ENCODE assay signal across 8 mouse cellular contexts in genomic region chr12:105963012-105963572, GRCm38 (mm10). TPM values are rescaled to one million over a fixed set of nuclear protein-coding genes. Genes with fewer than 3 reads are reported as not detected.
A peak's percentile ranks its signal among the peaks of the same experiment; 100 is the strongest.
DNase-seq lines count a peak whose midpoint lies in the region; ATAC-seq lines count a peak whose summit lies in the region.

No protein-coding gene starts in this region.

- peak overlapping the region; percentile 43 for H3K4me3 ChIP-seq in neural tube, embryonic 11.5 days (ENCODE audit: low read depth, low read length)
- H3K4me3 ChIP-seq in heart, embryonic 13.5 days: peak overlapping the region; percentile 68
- H3K4me3 ChIP-seq in limb, embryonic 12.5 days (replicated peaks): peak overlapping the region; percentile 47
- peak overlapping the region; percentile 62 for H3K4me3 ChIP-seq in midbrain, embryonic 10.5 days

- no peaks in the 10 kb centered on the region for H3K9me3 ChIP-seq in neural tube, embryonic 11.5 days (ENCODE audit: control insufficient read depth, low read length)
- H3K9me3 ChIP-seq in heart, embryonic 13.5 days: no peaks in the 10 kb centered on the region
- H3K9me3 ChIP-seq in limb, embryonic 12.5 days: no peaks in the 10 kb centered on the region
- H3K9me3 ChIP-seq in midbrain, embryonic 10.5 days (replicated peaks): no peaks in the 10 kb centered on the region

- whole genome bisulfite sequencing in neural tube, embryonic 11.5 days: 5% methylated on average over 30 of the region's 30 CpGs
- 2% methylated on average over 30 of the region's 30 CpGs for WGBS in heart, embryonic 13.5 days
- 4% methylated on average over 30 of the region's 30 CpGs for WGBS in limb, embryonic 12.5 days
- WGBS in midbrain, embryonic 10.5 days: 5% methylated on average over 30 of the region's 30 CpGs

- H3K27me3 ChIP-seq in neural tube, embryonic 11.5 days (ENCODE audit: control insufficient read depth, insufficient read depth, low read length): 0 out of 2 replicates have a peak, but pooled peaks cover 3% of the 10 kb centered on the region
- H3K27me3 ChIP-seq in heart, embryonic 13.5 days (replicated peaks): peaks cover 48% of the 10 kb centered on the region
- H3K27me3 ChIP-seq in limb, embryonic 12.5 days: peaks cover 75% of the 10 kb centered on the region
- H3K27me3 ChIP-seq in midbrain, embryonic 10.5 days (ENCODE audit: low read depth, poor library complexity, severe bottlenecking): peaks cover 92% of the 10 kb centered on the region

- no peaks in the 10 kb centered on the region for H3K4me1 ChIP-seq in neural tube, embryonic 11.5 days (ENCODE audit: control insufficient read depth, insufficient read depth, low read length)
- H3K4me1 ChIP-seq in heart, embryonic 13.5 days: peaks cover 20% of the 10 kb centered on the region
- peaks cover 27% of the 10 kb centered on the region for H3K4me1 ChIP-seq in limb, embryonic 12.5 days (replicated peaks)
- peaks cover 48% of the 10 kb centered on the region for H3K4me1 ChIP-seq in midbrain, embryonic 10.5 days

- no peaks in the 10 kb centered on the region for H3K36me3 ChIP-seq in neural tube, embryonic 11.5 days (ENCODE audit: control insufficient read depth, insufficient read depth, low read length)
- no peaks in the 10 kb centered on the region for H3K36me3 ChIP-seq in heart, embryonic 13.5 days
- no peaks in the 10 kb centered on the region for H3K36me3 ChIP-seq in limb, embryonic 12.5 days
- H3K36me3 ChIP-seq in midbrain, embryonic 10.5 days: no peaks in the 10 kb centered on the region

- ATAC-seq in neural tube, embryonic 11.5 days (ENCODE audit: insufficient read depth, low FRiP score, low TSS enrichment): peak; percentile 39
- ATAC-seq in heart, embryonic 13.5 days (ENCODE audit: extremely low read depth, insufficient number of reproducible peaks, low FRiP score, low TSS enrichment): no peak; the same call in 1 of the 2 replicates
- peak; percentile 60 for ATAC-seq in limb, embryonic 12.5 days (ENCODE audit: insufficient number of reproducible peaks, insufficient read depth, low FRiP score, low TSS enrichment, low read depth)

- no peak for DNase-seq in neural tube, embryonic 11.5 days (ENCODE audit: low spot score)
- DNase-seq in neural tube, embryonic 10.5 days (ENCODE audit: extremely low spot score, low spot score): no peak
- DNase-seq in adrenal gland, postnatal 36 days: peak; percentile 24 to 39
- DNase-seq in midbrain, embryonic 10.5 days (ENCODE audit: low spot score): no peak
- DNase-seq in left cerebral cortex, adult 11 months (ENCODE audit: low spot score): no peak
- no peak for DNase-seq in cerebellum, adult 11-12 months

- peak overlapping the region; percentile 92 for H3K4me2 ChIP-seq in neural tube, embryonic 11.5 days (ENCODE audit: low read depth)
- H3K4me2 ChIP-seq in heart, embryonic 13.5 days: peak overlapping the region; percentile 100
- peak overlapping the region; percentile 86 for H3K4me2 ChIP-seq in limb, embryonic 12.5 days

- H3K9ac ChIP-seq in neural tube, embryonic 11.5 days (ENCODE audit: low read length): peak overlapping the region; percentile 55
- peak overlapping the region; percentile 80 for H3K9ac ChIP-seq in heart, embryonic 13.5 days
- peak overlapping the region; percentile 45; the same call in 1 of the 2 replicates for H3K9ac ChIP-seq in limb, embryonic 12.5 days (replicated peaks)

- H3K27ac ChIP-seq in neural tube, embryonic 11.5 days (ENCODE audit: low read depth, low read length): no peak overlapping the region
- H3K27ac ChIP-seq in heart, embryonic 13.5 days (replicated peaks): no peak overlapping the region
- H3K27ac ChIP-seq in limb, embryonic 12.5 days: no peak overlapping the region
- H3K27ac ChIP-seq in midbrain, embryonic 10.5 days (replicated peaks): peak overlapping the region; percentile 66

RNA-seq across cellular contexts. Expression of gene Vrk1, which starts 46.9 kb away (rescaled TPM):
- polyA plus RNA-seq in neural tube, embryonic 11.5 days (2014; fragmentation: Nextera tagmentation; extraction: Ambion mirVana): 87.7 and 88.4 TPM in 2 replicates
- total RNA-seq in adrenal gland, postnatal 36 days (2021): 10 to 100 TPM; 16.1 to 21.6 TPM
- 41.4 and 43.7 TPM in 2 replicates for polyA plus RNA-seq in heart, embryonic 13.5 days (2015; fragmentation: Nextera tagmentation; extraction: Ambion mirVana)
- 89.2 and 91.6 TPM in 2 replicates for polyA plus RNA-seq in limb, embryonic 12.5 days (2016; fragmentation: Nextera tagmentation; extraction: Ambion mirVana)
- 109 and 110 TPM in 2 replicates for polyA plus RNA-seq in midbrain, embryonic 10.5 days (2016; fragmentation: Nextera tagmentation; extraction: Ambion mirVana)

Comparison
In these comparisons a context has a peak if more than half of its experiments do, and no peak if none do; other contexts are left out.
1. DNase-seq: peak in adrenal gland, postnatal 36 days (2 of 2); none in neural tube, embryonic 11.5 days (single experiment), neural tube, embryonic 10.5 days (single experiment), midbrain, embryonic 10.5 days (single experiment), left cerebral cortex, adult 11 months (single experiment) and cerebellum, adult 11-12 months (single experiment).
2. Peak in every context shown above with its lines, with median percentiles within 50 percentile points of each other: H3K4me2 ChIP-seq, H3K4me3 ChIP-seq and H3K9ac ChIP-seq.